In genomic region chr5:137377603-137378002, GRCm38 (mm10) we compare ENCODE assay signal across 12 mouse cellular contexts. TPM values are rescaled to one million over a fixed set of nuclear protein-coding genes. Genes with fewer than 3 reads are reported as not detected.
DNase-seq lines count a peak whose midpoint lies in the region; ATAC-seq lines count a peak whose summit lies in the region.
"Had no signal": no experiment of that assay in that cellular context is flagged by ENCODE, and none has a peak within 500 bp of the region (broad histone marks: within the 10 kb centered on the region; RNA-seq: fewer than 3 reads in every experiment).

No protein-coding gene starts in this region.

- H3K9ac ChIP-seq in neural tube, embryonic 11.5 days (ENCODE audit: low read length), result no peak overlapping the region
- H3K9ac ChIP-seq: midbrain, embryonic 13.5 days had no signal

- 28% methylated on average over 11 of the region's 15 CpGs for WGBS in heart, embryonic 10.5 days
- 43% methylated on average over 9 of the region's 15 CpGs for WGBS in neural tube, embryonic 11.5 days

- peak overlapping the region; percentile 31 for H3K4me3 ChIP-seq in heart, embryonic 10.5 days
- H3K4me3 ChIP-seq in neural tube, embryonic 11.5 days (ENCODE audit: low read depth, low read length), result no peak overlapping the region
- H3K4me3 ChIP-seq: hindbrain, embryonic 10.5 days; midbrain, embryonic 13.5 days had no signal

- no peaks in the 10 kb centered on the region for H3K9me3 ChIP-seq in heart, embryonic 10.5 days
- H3K9me3 ChIP-seq in neural tube, embryonic 11.5 days (ENCODE audit: control insufficient read depth, low read length), result no peaks in the 10 kb centered on the region
- H3K9me3 ChIP-seq: hindbrain, embryonic 10.5 days; midbrain, embryonic 13.5 days had no signal

- DNase-seq in heart, embryonic 10.5 days (ENCODE audit: low spot score), result no peak
- no peak for DNase-seq in heart, adult 8-10 months (ENCODE audit: low spot score)
- DNase-seq in kidney, postnatal 14 days, result peak; percentile 30
- no peak for DNase-seq in kidney, postnatal 25 days
- DNase-seq in forelimb bud, embryonic 11.5 days (ENCODE audit: low read depth, low spot score), result peak; percentile 44
- peak; percentile 39 for DNase-seq in neural tube, embryonic 11.5 days (ENCODE audit: low spot score)
- no peak for DNase-seq in layer of hippocampus, adult 11-12 months (ENCODE audit: low spot score)
- DNase-seq: cerebellum, adult 9-10 months had no signal

- peaks cover 33% of the 10 kb centered on the region for H3K36me3 ChIP-seq in heart, embryonic 10.5 days
- peaks cover 7% of the 10 kb centered on the region for H3K36me3 ChIP-seq in neural tube, embryonic 11.5 days (ENCODE audit: control insufficient read depth, insufficient read depth, low read length)

- H3K27ac ChIP-seq in heart, embryonic 10.5 days, result no peak overlapping the region
- H3K27ac ChIP-seq in neural tube, embryonic 11.5 days (ENCODE audit: low read depth, low read length), result no peak overlapping the region
- H3K27ac ChIP-seq: hindbrain, embryonic 10.5 days; midbrain, embryonic 13.5 days had no signal

- ATAC-seq in neural tube, embryonic 11.5 days (ENCODE audit: insufficient read depth, low FRiP score, low TSS enrichment), result no peak
- no peak for ATAC-seq in megakaryocyte, adult 5-6 weeks (ENCODE audit: poor library complexity, severe bottlenecking)

- H3K4me2 ChIP-seq in neural tube, embryonic 11.5 days (ENCODE audit: low read depth), result no peak overlapping the region
- H3K4me2 ChIP-seq: midbrain, embryonic 13.5 days had no signal

- no peaks in the 10 kb centered on the region for H3K27me3 ChIP-seq in heart, embryonic 10.5 days (ENCODE audit: insufficient read depth, poor library complexity, severe bottlenecking)
- H3K27me3 ChIP-seq in neural tube, embryonic 11.5 days (ENCODE audit: control insufficient read depth, insufficient read depth, low read length), result no peaks in the 10 kb centered on the region
- H3K27me3 ChIP-seq: midbrain, embryonic 13.5 days had no signal

- peaks cover 27% of the 10 kb centered on the region for H3K4me1 ChIP-seq in heart, embryonic 10.5 days
- no peaks in the 10 kb centered on the region for H3K4me1 ChIP-seq in neural tube, embryonic 11.5 days (ENCODE audit: control insufficient read depth, insufficient read depth, low read length)

RNA-seq across cellular contexts. Expression of gene Ephb4, which starts 27.7 kb away (rescaled TPM):
- polyA plus RNA-seq in heart, embryonic 10.5 days (2016; fragmentation: Nextera tagmentation; extraction: Ambion mirVana), result 36.4 and 42.5 TPM in 2 replicates
- total RNA-seq in heart, adult 8-10 months (2022), result 10 to 100 TPM; 43.7 to 47.3 (median 46.3) TPM
- polyA plus RNA-seq in neural tube, embryonic 11.5 days (2014; fragmentation: Nextera tagmentation; extraction: Ambion mirVana), result 33.5 and 33.6 TPM in 2 replicates
- 0.16 TPM in 1 of 2 replicates, not detected in the other for total RNA-seq in megakaryocyte, adult 5-6 weeks (2015)
- total RNA-seq in megakaryocyte, adult 5-6 weeks (2017), result not detected in 2 replicates
- total RNA-seq: neutrophil, adult 5-6 weeks had no signal

RNA-seq across cellular contexts. Expression of gene Slc12a9, which starts 44.2 kb away (rescaled TPM):
- 10.6 and 12.0 TPM in 2 replicates for polyA plus RNA-seq in heart, embryonic 10.5 days (2016; fragmentation: Nextera tagmentation; extraction: Ambion mirVana)
- total RNA-seq in heart, adult 8-10 months (2022), result 1 to 10 TPM; 1.3 to 2.1 (median 2.0) TPM
- 7.9 and 9.0 TPM in 2 replicates for polyA plus RNA-seq in neural tube, embryonic 11.5 days (2014; fragmentation: Nextera tagmentation; extraction: Ambion mirVana)
- 12.8 and 13.4 TPM in 2 replicates for total RNA-seq in megakaryocyte, adult 5-6 weeks (2015)
- total RNA-seq in megakaryocyte, adult 5-6 weeks (2017), result 20.9 and 21.6 TPM in 2 replicates

Comparison
In these comparisons a context has a peak if more than half of its experiments do, and no peak if none do; other contexts are left out.
1. DNase-seq: peak in kidney, postnatal 14 days (single experiment), forelimb bud, embryonic 11.5 days (single experiment) and neural tube, embryonic 11.5 days (single experiment); none in heart, embryonic 10.5 days (single experiment), heart, adult 8-10 months (single experiment), kidney, postnatal 25 days (0 of 2) and layer of hippocampus, adult 11-12 months (single experiment).
2. RNA of gene Ephb4, which starts 27.7 kb away (total RNA-seq): 43.7 to 47.3 TPM in heart, adult 8-10 months; 0.16 TPM in megakaryocyte, adult 5-6 weeks; every median in the first group is over 10 times any median in the second.
3. RNA of gene Slc12a9, which starts 44.2 kb away (total RNA-seq): 12.8 to 21.6 TPM in megakaryocyte, adult 5-6 weeks; 1.3 to 2.1 TPM in heart, adult 8-10 months; every median in the first group is over 4 times any median in the second.